Mouse (Mus musculus) CH12.LX (cell line): ENCODE results near the gene Gm20388. TPM values are rescaled to one million over a fixed set of nuclear protein-coding genes. Genes with fewer than 3 reads are reported as not detected.

ENCODE experiments used
- DNase-seq: peaks from one replicate; pipeline ENCODE4 v3.0.0-alpha.2; 2013; ENCODE audit errors: extremely low read depth
- H3K27ac ChIP-seq: 2 replicates; pipeline ENCODE4 v1.5.1; 2012; ENCODE audit warnings: low read depth, mild to moderate bottlenecking, control low read depth, moderate library complexity; ENCODE audit not compliant: insufficient read depth
- H3K27me3 ChIP-seq: replicated peaks from 2 replicates; pipeline ENCODE3; 2012; ENCODE audit warnings: inconsistent platforms
- H3K36me3 ChIP-seq, 2 experiments: replicated peaks in 1 of 2; 2 replicates each; pipeline versions ENCODE3 to v1.6.1; 2012; ENCODE audit warnings: inconsistent platforms in 1 of 2, low read length in 1 of 2, mild to moderate bottlenecking in 1 of 2, mixed read lengths in 1 of 2, moderate library complexity in 1 of 2; ENCODE audit not compliant: control insufficient read depth in 1 of 2, insufficient read depth in 1 of 2
- H3K4me1 ChIP-seq, 2 experiments: 2 replicates each; pipeline ENCODE4 v1.6.1; 2012; ENCODE audit warnings: inconsistent platforms in 1 of 2, moderate library complexity in 1 of 2; ENCODE audit not compliant: insufficient read depth in 2 of 2, control insufficient read depth in 1 of 2
- H3K4me2 ChIP-seq: 2 replicates; pipeline ENCODE4 v1.6.1; 2012; ENCODE audit warnings: low read depth, mild to moderate bottlenecking, control low read depth; ENCODE audit not compliant: poor library complexity, insufficient read depth, severe bottlenecking
- H3K4me3 ChIP-seq, 3 experiments: fragments of 150-350 bp in 1 of 3; sonication (generic) in 1 of 3; replicated peaks in 1 of 3; 2 replicates each; pipeline versions ENCODE3 to v1.5.1; 2011 to 2012; ENCODE audit warnings: low read depth in 2 of 3, low read length in 2 of 3, mild to moderate bottlenecking in 2 of 3, moderate library complexity in 2 of 3, control low read depth in 1 of 3, improper control_type of control experiment in 1 of 3, inconsistent platforms in 1 of 3, mixed read lengths in 1 of 3; ENCODE audit not compliant: poor library complexity in 1 of 3
- H3K79me2 ChIP-seq: replicated peaks from 2 replicates; pipeline ENCODE4 v1.6.1; 2012; ENCODE audit warnings: mild to moderate bottlenecking, moderate library complexity; ENCODE audit not compliant: control insufficient read depth, poor library complexity, insufficient read depth, severe bottlenecking; ENCODE audit errors: extremely low read depth
- H3K9ac ChIP-seq: 2 replicates; pipeline ENCODE4 v1.6.1; 2012; ENCODE audit warnings: low read depth, mild to moderate bottlenecking, control low read depth, moderate library complexity; ENCODE audit not compliant: insufficient read depth
- H3K9me3 ChIP-seq: replicated peaks from 2 replicates; pipeline ENCODE3; 2012; ENCODE audit warnings: low read length, inconsistent platforms, mixed read lengths
- CHD2 ChIP-seq: IDR thresholded peaks from 2 replicates; pipeline ENCODE4 v1.6.1; 2011; ENCODE audit warnings: low read length, improper control_type of control experiment
- CTCF ChIP-seq, 2 experiments: IDR thresholded peaks in 1 of 2; conservative IDR thresholded peaks in 1 of 2; 2 replicates each; pipeline ENCODE4 v1.5.1; 2011 to 2012; ENCODE audit warnings: low read depth in 2 of 2, low read length in 2 of 2, improper control_type of control experiment in 1 of 2, inconsistent platforms in 1 of 2, mild to moderate bottlenecking in 1 of 2, moderate library complexity in 1 of 2
- E2F4 ChIP-seq: IDR thresholded peaks from 2 replicates; pipeline ENCODE4 v1.6.1; 2011; ENCODE audit warnings: low read depth, low read length, improper control_type of control experiment; ENCODE audit not compliant: insufficient replicate concordance
- ELF1 ChIP-seq: IDR thresholded peaks from 2 replicates; pipeline ENCODE4 v1.6.1; 2014; ENCODE audit warnings: low read depth, mild to moderate bottlenecking, inconsistent platforms, low read length, improper control_type of control experiment
- HCFC1 ChIP-seq: IDR thresholded peaks from 2 replicates; pipeline ENCODE4 v1.6.1; 2012; ENCODE audit warnings: low read depth, mild to moderate bottlenecking, inconsistent platforms, low read length, improper control_type of control experiment
- IRF4 ChIP-seq: IDR thresholded peaks from 2 replicates; pipeline ENCODE4 v1.6.1; 2014; ENCODE audit warnings: low read depth, mild to moderate bottlenecking, inconsistent platforms, low read length, improper control_type of control experiment
- MAFK ChIP-seq: IDR thresholded peaks from 2 replicates; pipeline ENCODE4 v1.6.1; 2011; ENCODE audit warnings: low read length, improper control_type of control experiment; ENCODE audit not compliant: insufficient replicate concordance
- MAZ ChIP-seq: IDR thresholded peaks from 2 replicates; pipeline ENCODE4 v1.6.1; 2012; ENCODE audit warnings: low read depth, mild to moderate bottlenecking, inconsistent platforms, low read length, improper control_type of control experiment, moderate library complexity
- MEF2A ChIP-seq: IDR thresholded peaks from 2 replicates; pipeline ENCODE4 v1.6.1; 2014; ENCODE audit warnings: low read depth, mild to moderate bottlenecking, inconsistent platforms, low read length, improper control_type of control experiment, borderline replicate concordance
- MYC ChIP-seq: IDR thresholded peaks from 2 replicates; pipeline ENCODE4 v1.6.1; 2011; ENCODE audit warnings: low read depth, mild to moderate bottlenecking, improper control_type of control experiment, low read length
- NELFE ChIP-seq: IDR thresholded peaks from 2 replicates; pipeline ENCODE4 v1.6.1; 2011; ENCODE audit warnings: low read depth, low read length, improper control_type of control experiment
- NRF1 ChIP-seq: IDR thresholded peaks from 2 replicates; pipeline ENCODE4 v1.6.1; 2014; ENCODE audit warnings: low read depth, mild to moderate bottlenecking, inconsistent platforms, low read length, improper control_type of control experiment, moderate library complexity
- PAX5 ChIP-seq: IDR thresholded peaks from 2 replicates; pipeline ENCODE4 v1.6.1; 2012; ENCODE audit warnings: low read length, inconsistent platforms, mixed read lengths
- POLR2AphosphoS2 ChIP-seq: IDR thresholded peaks from 2 replicates; pipeline ENCODE4 v1.6.1; 2011; ENCODE audit warnings: low read depth, low read length, improper control_type of control experiment
- RCOR1 ChIP-seq: conservative IDR thresholded peaks from 2 replicates; pipeline ENCODE4 v1.6.1; 2012; ENCODE audit warnings: low read depth, mild to moderate bottlenecking, inconsistent platforms, low read length, improper control_type of control experiment
- SIN3A ChIP-seq: IDR thresholded peaks from 2 replicates; pipeline ENCODE4 v1.6.1; 2012; ENCODE audit warnings: low read length, improper control_type of control experiment, inconsistent platforms
- SMC3 ChIP-seq: IDR thresholded peaks from 2 replicates; pipeline ENCODE4 v1.6.1; 2011; ENCODE audit warnings: low read depth, low read length, improper control_type of control experiment
- USF1 ChIP-seq: IDR thresholded peaks from 2 replicates; pipeline ENCODE4 v1.6.1; 2014; ENCODE audit warnings: low read depth, mild to moderate bottlenecking, inconsistent platforms, low read length, improper control_type of control experiment
- USF2 ChIP-seq: conservative IDR thresholded peaks from 2 replicates; pipeline ENCODE4 v1.6.1; 2011; ENCODE audit warnings: low read depth, low read length, improper control_type of control experiment
- ZC3H11A ChIP-seq: IDR thresholded peaks from 2 replicates; pipeline ENCODE4 v1.6.1; 2012; ENCODE audit warnings: low read depth, mild to moderate bottlenecking, inconsistent platforms, low read length, improper control_type of control experiment
- ZMIZ1 ChIP-seq: IDR thresholded peaks from 2 replicates; pipeline ENCODE4 v1.6.1; 2012; ENCODE audit warnings: low read depth, mild to moderate bottlenecking, inconsistent platforms, low read length, improper control_type of control experiment
- ZNF384 ChIP-seq: IDR thresholded peaks from 2 replicates; pipeline ENCODE4 v1.6.1; 2012; ENCODE audit warnings: low read depth, low read length, improper control_type of control experiment, inconsistent platforms
- dilution Hi-C: fragments of 300-500 bp; cut with MboI; formaldehyde crosslinking; loops from 2 replicates; pipeline ENCODE4 v1.14.3; 2020; ENCODE audit warnings: low sequenced_read_pairs; ENCODE audit not compliant: extremely low pct_unique_long_range_greater_than_20kb, extremely low pct_ligation_motif_present
- in situ Hi-C: fragments of 300-500 bp; cut with MboI; formaldehyde crosslinking; loops from 3 replicates; pipeline ENCODE4 v1.14.3; 2019; ENCODE audit warnings: low sequenced_read_pairs, low pct_ligation_motif_present, low pct_unique_long_range_greater_than_20kb, mixed read lengths
- polyA plus RNA-seq: library from polyadenylated mRNA; unstranded; fragments of >175 nt; gene quantifications from 2 replicates; pipeline ENCODE4 v1.2.1, GENCODE M21; 2012; ENCODE audit warnings: low read depth; ENCODE audit not compliant: insufficient read length
- total RNA-seq, 2 experiments: library from RNA; depleted of rRNA; stranded (reverse); fragments of 300-350 nt in 1 of 2; fragments of >200 nt in 1 of 2; gene quantifications; 2 replicates each; pipeline ENCODE4 v1.2.3; 2012 to 2014

Gene Gm20388
- total and polyA plus RNA-seq, 3 experiments: 14.8 to 26.3 (median 22.2) TPM

DNA sequence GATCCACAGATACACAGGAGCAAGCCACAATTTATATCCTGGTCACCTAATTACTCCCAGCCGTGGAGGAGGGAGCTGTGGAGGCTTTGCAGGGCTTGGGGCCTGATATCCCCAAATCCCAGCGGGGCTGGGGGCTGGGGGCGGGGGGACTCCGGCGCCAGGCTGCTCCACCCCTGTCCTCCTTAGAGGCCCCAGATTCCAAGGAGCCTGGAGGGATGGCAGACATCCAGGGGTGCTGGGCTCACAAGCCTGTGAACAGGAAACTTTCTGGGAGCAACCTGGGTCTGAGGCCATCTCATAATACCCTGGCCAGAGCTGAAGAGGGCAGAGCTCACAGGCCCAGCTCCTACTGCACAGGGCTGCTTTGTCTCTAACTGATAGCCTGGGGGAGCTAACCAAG, 371.8 kb downstream of the Gm20388 start:
- TF ChIP-seq CHD2: no peak
- TF ChIP-seq SIN3A: no peak
- TF ChIP-seq IRF4: no peak
- TF ChIP-seq POLR2AphosphoS2: no peak
- TF ChIP-seq ZNF384: no peak
- TF ChIP-seq NRF1: no peak
- TF ChIP-seq MAZ: no peak
- TF ChIP-seq USF1: no peak
- no peak for TF ChIP-seq CTCF (conservative IDR thresholded peaks at IDR 0.05 in 1 of 2, IDR thresholded peaks at IDR 0.05 in 1 of 2; ENCODE audit: low read depth in 2 of 2, low read length in 2 of 2)
- TF ChIP-seq PAX5: no peak
- DNase-seq: no peak
- in situ Hi-C loops: no loop called here
- peaks cover 34% of the 10 kb centered on the region for H3K27me3 ChIP-seq
- no peak overlapping the region for H3K9ac ChIP-seq
- no peak overlapping the region for H3K27ac ChIP-seq
- H3K36me3 ChIP-seq: no peaks in the 10 kb centered on the region
- H3K4me2 ChIP-seq: no peak overlapping the region
- no peaks in the 10 kb centered on the region for H3K9me3 ChIP-seq
- peaks cover 2 to 26% of the 10 kb centered on the region in 2 experiments; a peak in 3 of 4 replicates for H3K4me1 ChIP-seq
- dilution Hi-C loops: no loop called here
- no peaks in the 10 kb centered on the region for H3K79me2 ChIP-seq
- H3K4me3 ChIP-seq: no peak overlapping the region

DNA sequence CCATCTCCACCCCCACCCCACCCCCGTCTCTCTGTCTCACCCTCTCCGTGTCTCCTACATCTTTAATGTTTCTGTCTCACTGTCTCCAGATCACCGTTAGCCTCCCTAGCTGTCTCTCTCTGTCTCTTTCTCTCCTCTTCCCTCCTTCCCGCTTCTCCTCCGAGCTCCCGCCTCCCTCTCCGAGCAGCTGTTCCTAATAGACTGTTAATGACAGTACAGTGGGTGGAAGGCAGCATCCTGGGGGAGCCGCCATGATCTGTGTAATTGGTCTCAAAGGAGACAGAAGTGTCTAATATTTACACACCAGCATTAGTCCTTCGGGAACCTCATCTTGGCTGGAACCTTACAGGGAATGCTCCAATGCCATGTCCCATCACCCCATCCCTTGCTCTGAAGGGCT, 373.6 kb downstream of the Gm20388 start:
- H3K9me3 ChIP-seq: no peaks in the 10 kb centered on the region
- in situ Hi-C loops: no loop called here
- H3K4me3 ChIP-seq: no peak overlapping the region
- H3K27ac ChIP-seq: no peak overlapping the region
- H3K4me2 ChIP-seq: no peak overlapping the region
- no peaks in the 10 kb centered on the region for H3K36me3 ChIP-seq
- no peak for DNase-seq
- no peak for TF ChIP-seq ZMIZ1
- TF ChIP-seq CTCF (conservative IDR thresholded peaks at IDR 0.05 in 1 of 2, IDR thresholded peaks at IDR 0.05 in 1 of 2; ENCODE audit: low read depth in 2 of 2, low read length in 2 of 2): no peak
- TF ChIP-seq POLR2AphosphoS2: no peak
- no peak for TF ChIP-seq RCOR1
- TF ChIP-seq MYC: no peak
- no peak for TF ChIP-seq USF1
- no peak for TF ChIP-seq HCFC1
- no peak for TF ChIP-seq ELF1
- TF ChIP-seq NELFE: no peak
- TF ChIP-seq MEF2A: no peak
- TF ChIP-seq MAFK: no peak
- no peak for TF ChIP-seq E2F4
- no peak for TF ChIP-seq PAX5
- no peak for TF ChIP-seq ZC3H11A
- no peak for TF ChIP-seq SMC3
- TF ChIP-seq USF2: no peak
- peaks cover 3 to 27% of the 10 kb centered on the region in 2 experiments; a peak in 3 of 4 replicates for H3K4me1 ChIP-seq
- dilution Hi-C loops: no loop called here
- no peak overlapping the region for H3K9ac ChIP-seq
- no peaks in the 10 kb centered on the region for H3K79me2 ChIP-seq
- peaks cover 26% of the 10 kb centered on the region for H3K27me3 ChIP-seq
